22 mouse cellular contexts compared by ENCODE assay signal in genomic region chr13:62940721-62941120, GRCm38 (mm10). TPM values are rescaled to one million over a fixed set of nuclear protein-coding genes. Genes with fewer than 3 reads are reported as not detected.
DNase-seq lines count a peak whose midpoint lies in the region; ATAC-seq lines count a peak whose summit lies in the region.
"Had no signal": no experiment of that assay in that cellular context is flagged by ENCODE, and none has a peak within 500 bp of the region (broad histone marks: within the 10 kb centered on the region; RNA-seq: fewer than 3 reads in every experiment).

No protein-coding gene starts in this region.

- H3K27me3 ChIP-seq in neural tube, embryonic 14.5 days (ENCODE audit: control insufficient read depth, insufficient read depth, low read length): no peaks in the 10 kb centered on the region
- no peaks in the 10 kb centered on the region for H3K27me3 ChIP-seq in intestine, embryonic 15.5 days (replicated peaks)
- H3K27me3 ChIP-seq: forebrain, embryonic 13.5 days; Patski had no signal

- 74% methylated on average over 4 of the region's 4 CpGs for WGBS in neural tube, embryonic 14.5 days
- WGBS in intestine, embryonic 15.5 days: 79% methylated on average over 4 of the region's 4 CpGs

- H3K4me3 ChIP-seq in neural tube, embryonic 14.5 days (ENCODE audit: low read depth, low read length): no peak overlapping the region
- no peak overlapping the region for H3K4me3 ChIP-seq in intestine, embryonic 15.5 days (replicated peaks)
- H3K4me3 ChIP-seq: forebrain, embryonic 13.5 days; liver, embryonic 15.5 days had no signal

- intact Hi-C loops in left cerebral cortex, postnatal 10 days (cut with DNase I): loop anchor here (10.0 kb wide), 1 partner anchor 304 kb away; no protein-coding TSS in a partner anchor

- DNase-seq in frontal cortex, adult 2 months (ENCODE audit: extremely low spot score in 1 of 2, low spot score in 1 of 2): peak; percentile 62 to 75
- DNase-seq in frontal cortex, postnatal 10 days (ENCODE audit: low spot score in 2 of 2): no peak
- DNase-seq in neural tube, embryonic 10.5 days (ENCODE audit: extremely low spot score, low spot score): no peak
- DNase-seq in left cerebral cortex, postnatal 10 days (ENCODE audit: extremely low spot score in 1 of 2, low spot score in 2 of 2): peak; percentile 28 to 59
- DNase-seq in right cerebral cortex, postnatal 36 days (ENCODE audit: low spot score in 2 of 2): peak; percentile 33 to 72
- DNase-seq: adrenal gland, postnatal 36 days; cerebellum, postnatal 10 days; gastrocnemius, postnatal 36 days; kidney, adult 2 months; kidney, postnatal 25 days; lung, postnatal 10 days; thymus, postnatal 4 days had no signal

- H3K36me3 ChIP-seq in neural tube, embryonic 14.5 days (ENCODE audit: control insufficient read depth, insufficient read depth, low read length): no peaks in the 10 kb centered on the region
- H3K36me3 ChIP-seq in intestine, embryonic 15.5 days: no peaks in the 10 kb centered on the region
- H3K36me3 ChIP-seq: liver, embryonic 15.5 days had no signal

- H3K4me2 ChIP-seq in neural tube, embryonic 14.5 days (ENCODE audit: low read depth, low read length): no peak overlapping the region
- H3K4me2 ChIP-seq in intestine, embryonic 15.5 days (replicated peaks): no peak overlapping the region
- H3K4me2 ChIP-seq: forebrain, embryonic 13.5 days; heart, embryonic 11.5 days had no signal

- 0 out of 2 replicates have a peak, but pooled peaks have one; percentile 15 for ATAC-seq in neural tube, embryonic 14.5 days (ENCODE audit: low read depth)
- ATAC-seq in intestine, embryonic 15.5 days: no peak
- no peak for ATAC-seq in monocyte, adult 5-6 weeks (replicated peaks; ENCODE audit: insufficient number of reproducible peaks, low FRiP score, low TSS enrichment, poor library complexity, severe bottlenecking)
- ATAC-seq: forebrain, embryonic 13.5 days; hindbrain, postnatal 0 days; Patski had no signal

- H3K27ac ChIP-seq in neural tube, embryonic 14.5 days (ENCODE audit: low read depth, low read length): peak overlapping the region; percentile 48; the same call in 1 of the 2 replicates
- no peak overlapping the region for H3K27ac ChIP-seq in intestine, embryonic 15.5 days
- H3K27ac ChIP-seq: forebrain, embryonic 13.5 days; hindbrain, postnatal 0 days; stomach, postnatal 0 days had no signal

- no peaks in the 10 kb centered on the region for H3K4me1 ChIP-seq in neural tube, embryonic 14.5 days (ENCODE audit: control insufficient read depth, insufficient read depth, low read length)
- 0 out of 2 replicates have a peak, but pooled peaks cover 2% of the 10 kb centered on the region for H3K4me1 ChIP-seq in intestine, embryonic 15.5 days (replicated peaks)
- H3K4me1 ChIP-seq: forebrain, embryonic 13.5 days had no signal

- no peak overlapping the region for H3K9ac ChIP-seq in neural tube, embryonic 14.5 days (replicated peaks; ENCODE audit: low read depth, low read length)
- no peak overlapping the region for H3K9ac ChIP-seq in intestine, embryonic 15.5 days
- H3K9ac ChIP-seq: forebrain, embryonic 13.5 days; liver, embryonic 15.5 days had no signal

- no peaks in the 10 kb centered on the region for H3K9me3 ChIP-seq in neural tube, embryonic 14.5 days (ENCODE audit: control insufficient read depth, low read length)
- no peaks in the 10 kb centered on the region for H3K9me3 ChIP-seq in intestine, embryonic 15.5 days
- H3K9me3 ChIP-seq: forebrain, embryonic 13.5 days; liver, embryonic 15.5 days had no signal

RNA-seq across cellular contexts. Expression of gene 2010111I01Rik, which starts 24.0 kb away (rescaled TPM):
- 92.7 and 95.5 TPM in 2 replicates for polyA plus RNA-seq in frontal cortex, adult 2 months (2012; rRNA removed)
- 28.8 and 60.2 TPM in 2 replicates for polyA plus RNA-seq in neural tube, embryonic 14.5 days (2014; fragmentation: Nextera tagmentation; extraction: Ambion mirVana)
- 10 to 100 TPM; 62.1 to 69.1 TPM for total RNA-seq in left cerebral cortex, postnatal 10 days (2021)
- polyA plus RNA-seq in intestine, embryonic 15.5 days (2015; fragmentation: Nextera tagmentation; extraction: Ambion mirVana): 93.5 and 96.3 TPM in 2 replicates
- 27.0 to 41.7 TPM (median 31.3 TPM) in 3 replicates for total RNA-seq in monocyte, adult 5-6 weeks (2017)

RNA-seq across cellular contexts. Expression of gene Fbp1, which starts 52.6 kb away (rescaled TPM):
- 0.19 and 0.22 TPM in 2 replicates for polyA plus RNA-seq in frontal cortex, adult 2 months (2012; rRNA removed)
- polyA plus RNA-seq in neural tube, embryonic 14.5 days (2014; fragmentation: Nextera tagmentation; extraction: Ambion mirVana): 0.27 and 0.68 TPM in 2 replicates
- total RNA-seq in left cerebral cortex, postnatal 10 days (2021): under 1 TPM in 1 of 2 experiments, not detected in 1; 0.39 TPM
- polyA plus RNA-seq in intestine, embryonic 15.5 days (2015; fragmentation: Nextera tagmentation; extraction: Ambion mirVana): 2.2 and 4.0 TPM in 2 replicates
- total RNA-seq in monocyte, adult 5-6 weeks (2017): 0.86 TPM in 1 of 3 replicates, not detected in the others
- total RNA-seq: gastrocnemius, postnatal 36 days; heart, postnatal 25 days had no signal
- polyA plus RNA-seq: forebrain, embryonic 13.5 days; heart, embryonic 11.5 days; Patski had no signal

Comparison
In these comparisons a context has a peak if more than half of its experiments do, and no peak if none do; other contexts are left out.
1. DNase-seq: peak in frontal cortex, adult 2 months (2 of 2), left cerebral cortex, postnatal 10 days (2 of 2) and right cerebral cortex, postnatal 36 days (2 of 2); none in frontal cortex, postnatal 10 days (0 of 2) and neural tube, embryonic 10.5 days (single experiment).